Mouse (Mus musculus): ENCODE measurements at regions not wholly inside any gene's neighbourhood (a gene's known extent, or its start where the extent isn't known, plus 50 kb on each side); places are given as distances from the start of the nearest gene placed in this dataset.

DNA sequence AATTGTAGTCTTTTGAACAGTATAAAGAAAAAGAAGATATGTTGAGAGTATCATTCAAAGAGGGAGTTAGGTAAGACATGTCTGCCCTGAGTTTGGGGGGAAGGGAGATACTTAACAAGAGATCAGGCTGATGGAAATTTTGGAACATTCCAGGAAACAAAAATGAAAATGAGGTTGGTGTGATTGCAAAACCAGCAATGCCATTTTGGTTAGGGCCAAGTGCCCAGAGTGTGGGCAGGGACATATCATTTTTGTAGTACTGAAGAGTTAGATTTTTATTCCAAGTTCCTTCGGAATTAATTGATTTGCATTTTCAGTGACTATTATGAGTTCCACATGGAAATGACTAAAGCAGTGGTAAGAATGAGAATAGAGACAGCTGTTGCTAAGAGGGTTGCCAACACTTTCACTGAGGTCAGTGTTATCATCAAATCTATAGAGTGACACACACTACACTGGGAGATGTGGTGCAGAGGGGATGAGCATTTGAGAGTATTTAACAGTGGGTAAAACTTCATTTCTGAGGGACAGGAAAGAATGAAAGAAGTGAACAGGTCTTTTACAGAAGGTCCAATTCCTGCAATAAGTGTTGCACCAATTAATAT, 105.1 kb upstream of the Erbb4 start:
- no peak for DNase-seq (ENCODE audit: low spot score in 2 of 2)

DNA sequence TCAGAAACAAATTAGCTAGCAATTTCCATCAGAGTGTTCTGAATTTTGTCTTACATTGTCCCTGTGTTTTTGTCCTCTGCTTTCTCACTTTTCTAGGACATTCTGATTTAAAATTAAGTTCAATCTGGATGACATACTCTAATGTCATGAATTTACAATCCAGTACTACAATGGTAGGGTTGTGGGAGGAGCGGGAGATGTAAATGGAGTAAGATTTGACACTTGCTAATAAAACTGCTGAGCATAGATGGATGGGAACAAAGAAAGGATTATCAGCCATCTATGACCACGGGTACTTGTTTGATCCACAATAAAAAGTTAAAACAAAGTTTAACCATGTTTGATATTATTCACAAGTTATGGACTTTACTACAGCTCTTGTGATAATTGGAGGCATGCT, 94.9 kb upstream of the Erbb4 start:
- DNase-seq (ENCODE audit: low spot score in 2 of 2) = no peak

- DNase-seq (ENCODE audit: low spot score in 2 of 2) = no peak
Observed at GRCm38 (mm10) chr1:69165202-69165601, 57.3 kb upstream of the Erbb4 start.

All from frontal cortex, postnatal 10 days (tissue).